Mouse (Mus musculus): ENCODE measurements around the gene Zfp612.

Gene Zfp612

DNA sequence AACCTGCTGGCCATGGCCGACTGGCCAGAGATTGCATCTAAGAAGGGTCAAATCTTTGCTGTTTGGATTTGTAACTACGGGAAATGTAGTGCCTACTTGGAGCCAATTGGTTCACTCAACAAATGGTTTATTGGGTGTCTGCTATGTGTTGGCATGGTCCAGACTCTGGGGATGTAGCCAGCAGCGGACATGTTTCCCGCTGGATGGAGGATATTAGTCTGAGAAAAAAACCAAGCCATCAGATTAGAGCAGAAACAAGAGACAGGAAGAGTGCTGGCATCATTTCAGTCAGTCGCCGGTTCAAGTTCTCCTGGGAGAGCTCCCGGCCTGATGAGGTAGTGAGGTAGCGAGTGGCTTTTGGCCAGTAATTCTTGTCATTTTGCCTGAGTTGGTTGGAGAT, 54.7 kb downstream of the Zfp612 start:
- DNase-seq (ENCODE audit: low spot score in 2 of 2) = no peak

DNA sequence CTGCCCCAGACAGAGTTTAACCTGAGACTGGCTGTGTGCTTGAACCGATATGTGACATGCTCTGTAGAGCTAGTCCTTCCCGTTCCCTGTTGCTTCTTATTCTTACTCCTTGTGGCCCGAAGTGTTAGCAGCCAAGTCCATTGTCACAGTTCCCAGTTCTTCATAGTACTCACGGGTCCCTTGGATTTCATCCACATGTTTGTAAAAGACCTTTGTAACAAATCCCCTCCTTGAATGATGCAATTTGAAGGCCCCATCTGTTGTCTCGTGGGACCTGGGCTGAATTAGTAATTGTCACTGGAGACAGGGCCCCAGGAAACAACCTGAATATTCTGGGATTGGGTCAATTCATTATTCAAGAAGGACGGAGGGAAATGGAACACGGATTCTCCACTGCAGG, 56.0 kb downstream of the Zfp612 start:
- no peak for DNase-seq (ENCODE audit: low spot score in 2 of 2)

DNA sequence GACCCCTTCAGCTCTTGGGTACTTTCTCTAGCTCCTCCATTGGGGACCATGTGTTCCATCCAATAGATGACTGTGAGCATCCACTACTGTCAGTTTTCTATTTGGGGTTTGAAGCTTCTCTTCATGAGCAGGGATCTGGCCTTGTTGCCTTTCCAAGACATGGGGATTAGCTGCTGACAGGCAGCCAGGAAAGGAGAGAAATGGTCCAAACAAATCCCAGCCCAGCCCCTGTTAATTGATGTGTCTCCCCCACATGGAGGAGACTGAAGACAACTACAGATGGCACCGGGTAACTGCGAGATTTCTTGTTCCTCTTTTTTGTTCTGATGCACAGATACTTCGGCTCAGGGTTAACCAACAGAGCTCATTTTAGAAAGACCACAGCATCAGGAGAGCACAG, 60.6 kb downstream of the Zfp612 start:
- DNase-seq (ENCODE audit: low spot score in 2 of 2) = no peak

DNA sequence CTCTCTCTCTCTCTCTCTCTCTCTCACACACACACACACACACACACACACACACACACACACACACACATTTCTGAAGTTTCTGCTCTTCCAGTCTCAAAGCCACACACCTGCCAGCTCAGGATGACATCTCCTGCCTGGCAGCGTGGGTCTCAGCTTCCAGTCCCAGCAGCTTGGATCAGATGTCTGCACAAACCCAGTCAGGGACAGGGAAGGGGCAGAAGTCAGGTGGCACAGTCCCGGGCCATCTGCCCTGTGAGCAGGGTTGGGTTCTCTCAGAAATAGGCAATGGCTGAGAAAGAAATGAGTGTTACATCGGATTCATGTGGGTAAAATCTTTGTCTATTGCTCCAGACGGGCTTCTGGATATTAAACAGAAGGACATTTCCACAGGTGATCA, 61.2 kb downstream of the Zfp612 start:
- DNase-seq (ENCODE audit: low spot score in 2 of 2) = no peak
